Mouse (Mus musculus) lung, embryonic 16.5 days (tissue): ENCODE results near the gene Gabra5. TPM values are rescaled to one million over a fixed set of nuclear protein-coding genes. Genes with fewer than 3 reads are reported as not detected.

ENCODE experiments used
- ATAC-seq: fragments of 200-750 bp; cut with Nextera tagmentation; 2 replicates; pipeline ENCODE4 v1.8.0; 2017; ENCODE audit warnings: low read depth, mild to moderate bottlenecking, moderate library complexity
- H3K27ac ChIP-seq: fragments of 300-500 bp; sonication (generic); 2 replicates; pipeline ENCODE4 v1.5.1; 2014; ENCODE audit warnings: mild to moderate bottlenecking, control low read depth, low read length
- H3K27me3 ChIP-seq: fragments of 300-500 bp; sonication (generic); 2 replicates; pipeline ENCODE4 v1.6.1; 2014; ENCODE audit warnings: low read depth, low read length, mixed read lengths; ENCODE audit not compliant: control insufficient read depth, insufficient read depth
- H3K36me3 ChIP-seq: fragments of 300-500 bp; sonication (generic); 2 replicates; pipeline ENCODE4 v1.6.1; 2014; ENCODE audit warnings: low read length; ENCODE audit not compliant: control insufficient read depth, insufficient read depth
- H3K4me1 ChIP-seq: fragments of 300-500 bp; sonication (generic); replicated peaks from 2 replicates; pipeline ENCODE4 v1.6.1; 2014; ENCODE audit warnings: low read length, mixed read lengths; ENCODE audit not compliant: control insufficient read depth, insufficient read depth
- H3K4me2 ChIP-seq: fragments of 300-500 bp; sonication (generic); 2 replicates; pipeline ENCODE4 v1.6.1; 2014; ENCODE audit warnings: low read depth, low read length, control low read depth
- H3K4me3 ChIP-seq: fragments of 300-500 bp; sonication (generic); 2 replicates; pipeline ENCODE4 v1.5.1; 2014; ENCODE audit warnings: mild to moderate bottlenecking, low read length, control low read depth
- H3K9ac ChIP-seq: fragments of 300-500 bp; sonication (generic); 2 replicates; pipeline ENCODE4 v1.6.1; 2014; ENCODE audit warnings: low read length, control low read depth
- H3K9me3 ChIP-seq: fragments of 300-500 bp; sonication (generic); 2 replicates; pipeline ENCODE4 v1.6.1; 2016; ENCODE audit warnings: low read length; ENCODE audit not compliant: control insufficient read depth
- WGBS: fragments of 180-500 bp; shearing (Covaris S2); extraction: QIAGEN DNeasy Blood & Tissue Kit; methylation state at CpG from one replicate; pipeline ENCODE4 v1.1.7; 2014; 5-methylcytosine and 5-hydroxymethylcytosine counted together
- polyA plus RNA-seq: library from polyadenylated mRNA; unstranded; fragments of >200 nt; fragmentation: Nextera tagmentation; extraction: Ambion mirVana; gene quantifications from 2 replicates; pipeline ENCODE4 v1.2.1, GENCODE M21; 2015

The Gabra5 gene
- polyA plus RNA-seq, 1 experiment from 2014 or later = not detected

GRCm38 (mm10) chr7:57486907-57487306, 23.0 kb downstream of the Gabra5 start:
- H3K27me3 ChIP-seq = no peaks in the 10 kb centered on the region
- H3K4me1 ChIP-seq = no peaks in the 10 kb centered on the region
- no peak overlapping the region for H3K4me3 ChIP-seq
- ATAC-seq = no peak
- H3K36me3 ChIP-seq = no peaks in the 10 kb centered on the region
- H3K4me2 ChIP-seq = no peak overlapping the region
- H3K27ac ChIP-seq = no peak overlapping the region
- H3K9ac ChIP-seq = no peak overlapping the region
- WGBS = 58% methylated on average over 6 of the region's 6 CpGs
- no peaks in the 10 kb centered on the region for H3K9me3 ChIP-seq

GRCm38 (mm10) chr7:57482896-57483295, 27.0 kb downstream of the Gabra5 start:
- ATAC-seq = no peak
- Histone ChIP-seq H3K27ac (no peak overlapping the region), H3K4me2 (no peak overlapping the region), H3K9me3 (no peaks in the 10 kb centered on the region), H3K36me3 (no peaks in the 10 kb centered on the region), H3K4me1 (no peaks in the 10 kb centered on the region), H3K27me3 (no peaks in the 10 kb centered on the region), H3K9ac (no peak overlapping the region), H3K4me3 (no peak overlapping the region)

GRCm38 (mm10) chr7:57473811-57474525, 35.9 kb downstream of the Gabra5 start:
- 67% methylated on average over 4 of the region's 4 CpGs for WGBS
- no peak overlapping the region for H3K4me2 ChIP-seq
- H3K9me3 ChIP-seq = no peaks in the 10 kb centered on the region
- no peaks in the 10 kb centered on the region for H3K36me3 ChIP-seq
- H3K4me3 ChIP-seq = no peak overlapping the region
- no peak overlapping the region for H3K27ac ChIP-seq
- no peak overlapping the region for H3K9ac ChIP-seq
- ATAC-seq = no peak
- no peaks in the 10 kb centered on the region for H3K4me1 ChIP-seq
- H3K27me3 ChIP-seq = no peaks in the 10 kb centered on the region

GRCm38 (mm10) chr7:57471316-57471715, 38.5 kb downstream of the Gabra5 start:
- ATAC-seq = no peak
- no peaks in the 10 kb centered on the region for H3K27me3 ChIP-seq
- H3K27ac ChIP-seq = no peak overlapping the region
- no peaks in the 10 kb centered on the region for H3K9me3 ChIP-seq
- 88% methylated on average over 1 of the region's 1 CpGs for WGBS
- no peak overlapping the region for H3K9ac ChIP-seq
- no peak overlapping the region for H3K4me2 ChIP-seq
- H3K4me3 ChIP-seq = no peak overlapping the region
- H3K4me1 ChIP-seq = no peaks in the 10 kb centered on the region
- H3K36me3 ChIP-seq = no peaks in the 10 kb centered on the region

GRCm38 (mm10) chr7:57460354-57460753, 49.5 kb downstream of the Gabra5 start:
- H3K27ac ChIP-seq = no peak overlapping the region
- no peaks in the 10 kb centered on the region for H3K27me3 ChIP-seq
- ATAC-seq = no peak
- H3K9ac ChIP-seq = no peak overlapping the region
- WGBS = 59% methylated on average over 5 of the region's 5 CpGs
- H3K4me3 ChIP-seq = no peak overlapping the region
- H3K9me3 ChIP-seq = no peaks in the 10 kb centered on the region
- no peaks in the 10 kb centered on the region for H3K36me3 ChIP-seq
- no peak overlapping the region for H3K4me2 ChIP-seq
- no peaks in the 10 kb centered on the region for H3K4me1 ChIP-seq

GRCm38 (mm10) chr7:57448239-57448638, 61.6 kb downstream of the Gabra5 start:
- no peaks in the 10 kb centered on the region for H3K36me3 ChIP-seq
- ATAC-seq = no peak
- no peak overlapping the region for H3K27ac ChIP-seq
- H3K4me3 ChIP-seq = no peak overlapping the region
- H3K9me3 ChIP-seq = no peaks in the 10 kb centered on the region
- H3K27me3 ChIP-seq = no peaks in the 10 kb centered on the region
- 71% methylated on average over 1 of the region's 1 CpGs for WGBS
- H3K9ac ChIP-seq = no peak overlapping the region
- H3K4me1 ChIP-seq = no peaks in the 10 kb centered on the region
- no peak overlapping the region for H3K4me2 ChIP-seq

GRCm38 (mm10) chr7:57422675-57423074, 87.2 kb downstream of the Gabra5 start:
- Histone ChIP-seq H3K9ac (no peak overlapping the region), H3K4me3 (no peak overlapping the region), H3K36me3 (no peaks in the 10 kb centered on the region), H3K27me3 (no peaks in the 10 kb centered on the region), H3K9me3 (no peaks in the 10 kb centered on the region), H3K27ac (no peak overlapping the region), H3K4me1 (no peaks in the 10 kb centered on the region), H3K4me2 (no peak overlapping the region)
- 82% methylated on average over 1 of the region's 1 CpGs for WGBS
- no peak for ATAC-seq

GRCm38 (mm10) chr7:57421044-57421443, 88.8 kb downstream of the Gabra5 start:
- no peak overlapping the region for H3K4me3 ChIP-seq
- H3K4me2 ChIP-seq = no peak overlapping the region
- H3K36me3 ChIP-seq = no peaks in the 10 kb centered on the region
- H3K27ac ChIP-seq = no peak overlapping the region
- no peaks in the 10 kb centered on the region for H3K9me3 ChIP-seq
- ATAC-seq = no peak
- H3K4me1 ChIP-seq = no peaks in the 10 kb centered on the region
- H3K27me3 ChIP-seq = no peaks in the 10 kb centered on the region
- WGBS = 57% methylated on average over 1 of the region's 1 CpGs
- no peak overlapping the region for H3K9ac ChIP-seq

- Histone ChIP-seq H3K27ac (no peak within 1 kb of the TSS), H3K27me3 (no peaks in the 10 kb centered on the region), H3K36me3 (no peaks in the 10 kb centered on the region), H3K9me3 (no peaks in the 10 kb centered on the region), H3K4me1 (no peaks in the 10 kb centered on the region), H3K9ac (no peak within 1 kb of the TSS), H3K4me3 (no peak within 1 kb of the TSS), H3K4me2 (no peak within 1 kb of the TSS)
- no peak for ATAC-seq
- WGBS = 54% methylated on average over 2 of the region's 2 CpGs
Observed at GRCm38 (mm10) chr7:57419392-57419791, 90.5 kb downstream of the Gabra5 start, which contains the start of gene Gabrb3. Gabrb3 (plus strand) TSS chr7:57419692.

- ATAC-seq = no peak
- 22% methylated on average over 1 of the region's 1 CpGs for WGBS
- H3K9me3 ChIP-seq = no peaks in the 10 kb centered on the region
- no peak overlapping the region for H3K27ac ChIP-seq
- H3K4me2 ChIP-seq = no peak overlapping the region
- H3K36me3 ChIP-seq = no peaks in the 10 kb centered on the region
- H3K4me1 ChIP-seq = no peaks in the 10 kb centered on the region
- no peak overlapping the region for H3K9ac ChIP-seq
- no peaks in the 10 kb centered on the region for H3K27me3 ChIP-seq
- no peak overlapping the region for H3K4me3 ChIP-seq
Observed at GRCm38 (mm10) chr7:57412896-57413295, 97.0 kb downstream of the Gabra5 start.
